Mouse (Mus musculus): ENCODE measurements at regions not wholly inside any gene's neighbourhood (a gene's known extent, or its start where the extent isn't known, plus 50 kb on each side); places are given as distances from the start of the nearest gene placed in this dataset.

DNA sequence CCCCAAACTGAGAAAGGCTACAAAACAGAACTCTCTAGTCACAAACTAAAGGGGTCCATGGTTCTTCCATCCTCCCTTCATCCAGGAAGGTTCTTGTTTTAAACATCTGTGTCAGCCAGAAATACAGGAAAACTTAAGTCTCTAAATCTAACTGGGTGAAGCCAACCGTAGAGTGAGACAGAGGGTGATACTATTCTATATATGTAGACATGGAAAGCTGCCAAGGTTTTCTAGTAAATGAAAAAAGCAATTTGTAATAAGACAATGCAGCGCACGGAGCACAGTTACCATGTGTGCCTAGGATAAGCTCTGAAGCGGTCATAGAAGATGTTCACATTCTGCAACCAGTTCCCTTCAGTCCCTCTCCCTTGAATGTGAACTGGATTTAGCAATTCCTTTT, 55.4 kb downstream of the Ppp1r3c start:
- Histone ChIP-seq H3K9ac (no peak overlapping the region), H3K4me3 (no peak overlapping the region), H3K27me3 (no peaks in the 10 kb centered on the region), H3K4me2 (no peak overlapping the region), H3K27ac (peak overlapping the region; percentile 38), H3K9me3 (no peaks in the 10 kb centered on the region), H3K4me1 (peaks cover 26% of the 10 kb centered on the region; the same call in 1 of the 2 replicates), H3K36me3 (no peaks in the 10 kb centered on the region)
- WGBS = 37% methylated on average over 4 of the region's 4 CpGs
- no peak for ATAC-seq (ENCODE audit: insufficient number of reproducible peaks, low FRiP score, low TSS enrichment, low read depth)

DNA sequence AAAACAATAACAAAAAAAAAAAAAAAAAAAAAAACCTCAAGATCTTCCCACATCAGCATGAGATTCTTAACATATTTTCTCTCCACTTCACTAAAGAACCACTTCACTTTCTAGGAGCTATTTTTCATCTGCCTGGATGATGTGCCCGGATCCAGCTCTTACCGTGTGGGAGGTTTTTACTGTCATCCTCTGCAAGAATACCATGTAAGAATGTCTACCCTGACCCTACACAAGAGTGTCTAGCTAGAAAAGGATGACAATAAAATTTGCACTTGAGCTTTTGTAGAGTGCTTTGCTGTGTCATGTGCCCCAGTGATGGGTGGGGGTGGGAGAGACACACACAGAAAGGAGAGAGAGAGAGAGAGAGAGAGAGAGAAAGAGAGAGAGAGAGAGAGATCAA, 56.1 kb downstream of the Ppp1r3c start:
- Histone ChIP-seq H3K27me3 (no peaks in the 10 kb centered on the region), H3K4me1 (peaks cover 26% of the 10 kb centered on the region; the same call in 1 of the 2 replicates), H3K4me3 (no peak overlapping the region), H3K27ac (no peak overlapping the region), H3K36me3 (no peaks in the 10 kb centered on the region), H3K9me3 (no peaks in the 10 kb centered on the region), H3K9ac (no peak overlapping the region), H3K4me2 (no peak overlapping the region)
- 65% methylated on average over 2 of the region's 2 CpGs for WGBS
- ATAC-seq (ENCODE audit: insufficient number of reproducible peaks, low FRiP score, low TSS enrichment, low read depth) = no peak

DNA sequence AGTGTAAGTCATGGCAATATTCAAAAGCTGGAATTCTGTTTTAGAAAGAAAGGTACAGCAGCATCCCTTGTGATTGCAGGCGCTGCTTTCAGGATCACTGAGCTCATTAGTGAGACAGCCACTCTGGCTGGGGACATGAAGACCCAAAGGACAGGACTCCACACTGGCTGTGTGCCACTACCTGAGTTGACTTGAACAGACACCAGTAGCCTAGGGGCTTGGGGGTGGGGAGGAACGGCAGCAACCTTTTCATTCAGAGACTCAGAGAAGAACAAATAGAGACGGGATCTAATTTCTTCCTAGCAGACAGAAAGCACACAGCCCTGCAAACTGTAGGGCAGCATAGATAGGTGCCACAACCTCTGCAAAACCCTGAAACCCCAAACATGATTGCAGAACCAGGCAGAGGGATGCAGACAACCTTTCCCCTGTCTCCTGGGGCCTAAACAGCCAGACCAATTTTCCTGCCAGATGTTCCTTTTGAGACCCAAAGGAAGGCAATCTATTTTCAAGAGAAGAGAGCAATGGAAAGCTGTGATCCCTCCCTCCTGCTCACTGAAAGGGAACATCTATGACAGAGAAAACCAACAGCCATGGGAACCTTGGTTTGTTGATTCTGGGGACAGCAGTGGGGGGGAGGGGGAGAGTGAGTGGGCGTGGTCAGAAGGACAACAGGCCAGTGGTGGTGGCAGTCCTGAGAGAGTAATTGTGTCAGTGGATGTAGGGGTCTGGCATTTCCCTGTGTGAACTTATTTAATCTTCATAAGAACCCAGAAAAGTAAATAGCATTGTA, 57.2 kb downstream of the Ppp1r3c start:
- Histone ChIP-seq H3K27me3 (no peaks in the 10 kb centered on the region), H3K9me3 (no peaks in the 10 kb centered on the region), H3K36me3 (no peaks in the 10 kb centered on the region), H3K4me1 (peaks cover 26% of the 10 kb centered on the region; the same call in 1 of the 2 replicates), H3K27ac (peak overlapping the region; percentile 58), H3K9ac (no peak overlapping the region), H3K4me2 (no peak overlapping the region), H3K4me3 (no peak overlapping the region)
- WGBS = 24% methylated on average over 4 of the region's 4 CpGs
- no peak for ATAC-seq (ENCODE audit: insufficient number of reproducible peaks, low FRiP score, low TSS enrichment, low read depth)

DNA sequence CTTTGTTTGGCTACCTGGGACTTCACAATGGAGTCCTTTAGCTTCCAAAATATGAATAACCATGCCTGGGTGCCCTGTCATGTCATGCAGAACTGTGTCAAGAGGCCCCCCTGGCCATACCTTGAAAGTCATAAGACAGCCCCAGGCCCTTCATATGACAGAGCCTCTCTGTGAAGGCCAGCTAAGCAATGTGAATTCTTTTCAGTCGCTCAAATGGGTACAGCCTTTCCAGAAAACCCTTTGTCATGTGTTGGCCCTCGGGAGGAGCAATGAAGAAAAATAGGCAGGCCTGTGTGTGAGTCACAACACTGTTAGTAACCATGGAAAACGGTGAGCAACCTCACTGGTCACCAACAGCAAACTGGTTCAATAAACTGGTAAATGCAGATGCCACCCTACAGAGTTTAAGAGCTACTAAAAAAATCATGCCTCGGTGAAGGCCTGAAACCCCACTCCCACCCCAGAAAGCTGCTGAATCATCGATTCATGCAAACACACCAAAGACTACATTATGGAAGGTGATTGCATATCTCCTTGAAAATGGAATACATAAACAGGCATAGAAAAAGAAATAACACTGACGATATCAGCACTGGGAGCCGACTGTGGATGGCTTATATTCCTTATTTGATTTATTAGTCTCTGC, 57.9 kb downstream of the Ppp1r3c start:
- no peak for ATAC-seq (ENCODE audit: insufficient number of reproducible peaks, low FRiP score, low TSS enrichment, low read depth)
- 54% methylated on average over 7 of the region's 7 CpGs for WGBS
- Histone ChIP-seq H3K9ac (no peak overlapping the region), H3K9me3 (no peaks in the 10 kb centered on the region), H3K4me2 (no peak overlapping the region), H3K27ac (no peak overlapping the region; the same call in 1 of the 2 replicates), H3K4me3 (no peak overlapping the region), H3K27me3 (no peaks in the 10 kb centered on the region), H3K4me1 (peaks cover 26% of the 10 kb centered on the region; the same call in 1 of the 2 replicates), H3K36me3 (no peaks in the 10 kb centered on the region)

DNA sequence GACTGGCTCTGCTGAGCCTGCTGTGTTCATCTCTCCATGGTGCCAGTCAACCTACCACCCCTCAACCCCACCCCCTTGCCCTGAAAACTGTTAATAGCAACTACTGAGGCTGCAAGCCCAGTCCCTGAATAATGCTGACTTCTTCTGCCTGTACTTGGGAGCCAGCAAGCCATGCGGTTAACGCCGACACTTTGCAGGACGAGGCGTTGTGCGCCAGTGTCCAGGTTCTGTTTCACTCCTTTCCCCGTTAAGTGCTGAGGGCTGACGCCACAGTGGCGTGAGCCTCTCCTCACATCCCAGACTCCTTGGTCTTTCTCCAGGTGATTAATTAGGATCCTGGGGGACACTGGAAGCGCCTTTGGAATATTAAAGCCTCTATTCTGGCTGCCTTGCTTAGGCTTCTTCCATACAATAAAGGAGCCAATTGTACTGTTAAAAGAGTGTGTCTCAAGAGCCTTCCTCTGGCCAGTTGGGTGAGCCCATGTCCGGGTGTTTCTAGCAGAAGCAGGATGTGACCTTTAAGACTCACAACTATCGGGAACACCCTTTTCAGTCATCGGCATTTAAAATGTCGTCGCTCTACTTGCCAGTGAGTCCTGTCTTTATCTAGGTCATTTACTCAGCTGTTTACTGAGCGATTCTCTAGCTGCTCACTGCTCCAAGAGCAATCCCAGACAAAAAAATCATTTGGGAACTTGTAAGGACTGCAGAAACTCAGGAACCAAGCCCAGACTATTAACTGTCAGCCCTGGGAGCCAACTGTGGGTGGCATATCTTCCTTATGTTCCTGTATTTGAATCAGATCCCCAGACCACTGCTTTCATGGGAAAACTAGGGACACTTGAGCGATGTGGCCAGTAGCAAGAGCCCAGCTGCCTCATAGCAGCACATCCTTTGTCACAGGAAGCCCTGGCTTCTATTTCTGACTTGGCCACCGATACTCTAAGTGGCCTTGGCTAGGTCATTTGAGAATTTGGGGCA, 59.1 kb downstream of the Ppp1r3c start:
- WGBS = 64% methylated on average over 18 of the region's 18 CpGs
- ATAC-seq (ENCODE audit: insufficient number of reproducible peaks, low FRiP score, low TSS enrichment, low read depth) = no peak
- Histone ChIP-seq H3K4me3 (no peak overlapping the region), H3K27me3 (no peaks in the 10 kb centered on the region), H3K9ac (no peak overlapping the region), H3K4me2 (no peak overlapping the region), H3K27ac (peak overlapping the region; percentile 61; the same call in 1 of the 2 replicates), H3K36me3 (no peaks in the 10 kb centered on the region), H3K9me3 (no peaks in the 10 kb centered on the region), H3K4me1 (peaks cover 26% of the 10 kb centered on the region; the same call in 1 of the 2 replicates)

DNA sequence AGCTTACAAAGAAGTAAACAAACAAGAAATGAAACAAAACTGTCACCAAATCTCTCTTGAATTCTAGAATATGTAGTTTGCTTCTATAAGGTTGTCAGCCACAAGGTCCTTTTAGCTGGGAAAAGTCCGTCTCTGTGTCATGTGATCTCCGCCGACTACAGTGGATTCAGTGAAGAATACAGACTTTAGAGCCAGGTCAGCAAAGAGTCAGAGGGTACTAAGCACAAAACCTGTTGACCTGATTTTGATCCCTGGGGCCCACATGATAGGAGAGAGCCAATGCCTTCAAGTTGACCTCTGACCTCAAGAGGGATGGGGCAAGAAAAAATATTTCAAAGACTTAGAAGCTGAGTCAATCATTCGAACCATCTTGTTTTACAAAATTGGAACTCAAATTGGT, 61.5 kb downstream of the Ppp1r3c start:
- no peaks in the 10 kb centered on the region for H3K36me3 ChIP-seq
- H3K27me3 ChIP-seq = no peaks in the 10 kb centered on the region
- WGBS = 85% methylated on average over 4 of the region's 4 CpGs
- no peak overlapping the region for H3K9ac ChIP-seq
- H3K4me2 ChIP-seq = no peak overlapping the region
- H3K4me1 ChIP-seq = peaks cover 22% of the 10 kb centered on the region; the same call in 1 of the 2 replicates
- no peaks in the 10 kb centered on the region for H3K9me3 ChIP-seq
- no peak for ATAC-seq (ENCODE audit: insufficient number of reproducible peaks, low FRiP score, low TSS enrichment, low read depth)
- H3K4me3 ChIP-seq = no peak overlapping the region
- no peak overlapping the region for H3K27ac ChIP-seq

DNA sequence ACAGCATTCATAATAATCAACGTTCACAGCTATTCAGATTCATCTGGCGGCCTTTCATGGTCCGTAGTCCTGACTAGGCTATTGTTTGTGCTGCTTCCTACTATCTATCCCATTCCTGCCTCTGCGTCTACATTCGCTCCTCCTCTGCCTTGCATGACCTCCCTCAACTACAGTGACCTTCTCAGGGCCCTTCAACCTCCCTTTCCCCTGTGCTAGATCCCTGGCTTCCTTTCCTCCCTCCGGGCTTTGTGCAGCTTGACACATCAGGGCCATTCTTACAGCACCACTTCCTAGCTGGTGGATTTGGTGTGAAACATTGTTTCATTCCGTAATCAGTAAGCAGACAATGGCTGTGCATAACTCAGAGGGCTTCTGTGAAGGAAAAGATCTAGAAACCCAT, 65.6 kb downstream of the Ppp1r3c start:
- H3K4me2 ChIP-seq = no peak overlapping the region
- no peak overlapping the region for H3K27ac ChIP-seq
- H3K4me3 ChIP-seq = no peak overlapping the region
- no peaks in the 10 kb centered on the region for H3K4me1 ChIP-seq
- H3K36me3 ChIP-seq = no peaks in the 10 kb centered on the region
- WGBS = 88% methylated on average over 7 of the region's 7 CpGs
- H3K27me3 ChIP-seq = no peaks in the 10 kb centered on the region
- H3K9ac ChIP-seq = no peak overlapping the region
- no peak for ATAC-seq (ENCODE audit: insufficient number of reproducible peaks, low FRiP score, low TSS enrichment, low read depth)
- H3K9me3 ChIP-seq = no peaks in the 10 kb centered on the region

All from limb, embryonic 15.5 days (tissue).